Mouse (Mus musculus) cerebellum, adult 9-10 months (tissue): ENCODE measurements around the gene Bzw2.

ENCODE experiments used
- DNase-seq: peaks from one replicate; pipeline ENCODE4 v3.0.0; 2022

Gene Bzw2

DNA sequence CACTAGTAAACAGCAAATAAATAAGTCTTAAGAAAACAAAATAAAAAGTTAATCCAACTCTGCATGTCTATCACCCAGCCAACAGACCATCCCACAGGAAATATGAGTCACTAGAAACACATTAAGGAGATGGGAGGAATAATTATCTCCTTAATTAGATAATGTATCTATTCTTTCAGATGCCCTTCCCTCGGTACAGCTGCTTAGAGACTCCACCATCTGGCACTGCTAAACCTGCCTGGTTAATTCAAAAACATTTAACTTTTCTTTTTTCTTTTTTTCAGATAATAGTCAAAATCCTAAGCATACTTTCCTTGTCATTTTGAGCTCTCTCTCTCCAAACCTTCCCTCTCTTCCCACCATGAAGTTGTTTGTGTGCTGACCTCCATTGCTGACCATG, 92.0 kb downstream of the Bzw2 start:
- no peak for DNase-seq

DNA sequence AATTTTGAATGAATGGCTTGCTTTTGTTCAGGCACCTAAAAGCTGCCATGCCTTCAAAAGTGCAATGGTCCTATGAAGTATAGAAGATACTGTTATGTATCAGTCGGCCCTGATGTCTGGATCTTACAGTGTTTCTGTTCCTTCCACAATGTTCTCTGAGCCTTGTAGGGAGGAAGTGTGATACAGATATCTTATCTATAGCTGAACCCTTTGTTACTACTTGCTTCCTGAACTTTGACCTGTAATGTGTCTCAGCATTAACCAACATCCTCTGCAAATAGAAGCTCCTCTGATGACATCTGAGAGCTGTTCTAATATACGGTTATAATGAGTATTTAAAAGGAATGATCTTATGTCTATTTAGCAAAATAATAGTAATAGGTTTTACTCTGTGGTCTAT, 100.2 kb downstream of the Bzw2 start:
- DNase-seq: no peak

DNA sequence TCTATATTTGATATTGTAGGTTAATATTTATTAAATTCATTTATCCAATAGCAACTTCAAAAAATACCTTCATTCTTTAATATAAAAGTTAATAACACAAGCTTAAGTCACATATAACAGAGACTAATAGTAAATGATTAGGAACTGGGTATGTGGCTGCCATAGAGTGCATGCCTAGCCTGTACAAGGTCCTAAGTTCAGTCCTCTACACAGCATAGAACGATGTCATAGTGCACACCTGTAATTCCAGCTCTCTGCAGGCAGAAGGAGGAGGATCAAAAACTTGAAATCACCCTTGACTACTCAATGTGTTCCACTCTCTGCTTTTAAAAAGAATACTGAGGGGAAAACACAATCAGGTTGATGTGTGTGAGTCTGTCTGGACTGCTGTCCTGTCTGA, 107.6 kb downstream of the Bzw2 start:
- DNase-seq: no peak

DNA sequence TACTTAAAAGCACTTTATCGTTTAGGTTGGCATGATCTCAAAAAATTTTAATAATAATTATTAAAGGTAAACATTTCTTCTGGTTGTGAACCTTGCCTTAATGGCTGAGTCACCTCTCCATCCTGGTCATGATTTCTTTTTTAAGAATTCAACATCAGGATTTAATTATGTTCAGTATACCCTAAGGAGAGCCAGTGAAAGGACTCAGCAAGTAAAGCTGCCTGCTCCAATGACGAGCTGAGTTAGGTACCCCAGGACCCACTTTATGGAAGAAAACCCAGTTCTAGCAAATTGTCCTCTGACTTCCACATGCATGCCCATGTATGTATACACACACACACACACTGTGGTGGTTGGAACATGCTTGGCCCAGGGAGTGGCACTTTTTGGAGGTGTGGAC, 110.3 kb downstream of the Bzw2 start:
- DNase-seq: no peak

DNA sequence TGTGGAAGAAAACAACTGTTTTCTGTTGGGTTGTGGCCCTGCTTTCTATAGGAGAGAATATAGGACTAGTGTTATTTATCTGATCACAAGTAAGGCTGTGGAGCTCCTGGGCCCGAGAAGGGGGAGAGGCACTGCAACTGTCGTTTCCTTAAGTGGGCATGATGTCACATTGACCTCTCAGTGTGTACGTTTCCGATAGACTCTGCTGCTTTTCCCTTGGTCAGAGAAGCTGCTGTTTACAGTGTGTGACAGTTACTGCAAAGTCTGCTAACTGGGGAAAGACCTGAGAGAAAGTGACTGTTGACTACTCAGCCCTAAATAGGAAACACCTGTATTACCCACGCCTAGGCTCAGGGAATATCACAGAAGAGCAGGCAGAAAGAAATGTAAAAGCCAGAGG, 111.7 kb downstream of the Bzw2 start:
- no peak for DNase-seq

DNA sequence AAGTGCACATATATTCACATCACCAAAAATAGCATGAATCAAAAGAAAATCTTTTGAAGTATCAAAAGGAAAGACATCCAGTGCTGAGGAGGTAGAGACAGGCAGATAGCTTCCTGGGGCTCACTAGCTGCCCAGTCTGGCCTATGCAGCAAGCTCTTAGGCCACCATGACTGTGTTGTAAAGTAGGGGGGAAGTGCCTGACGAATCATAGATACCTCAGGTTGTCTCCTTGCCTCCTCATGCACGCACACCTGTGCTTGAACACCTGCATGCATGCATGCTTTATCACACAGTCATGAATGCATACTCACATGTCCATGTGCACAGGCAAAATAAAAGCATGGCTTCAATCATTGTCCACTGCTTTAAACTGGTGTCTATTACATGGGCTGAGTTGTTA, 113.2 kb downstream of the Bzw2 start:
- no peak for DNase-seq

DNA sequence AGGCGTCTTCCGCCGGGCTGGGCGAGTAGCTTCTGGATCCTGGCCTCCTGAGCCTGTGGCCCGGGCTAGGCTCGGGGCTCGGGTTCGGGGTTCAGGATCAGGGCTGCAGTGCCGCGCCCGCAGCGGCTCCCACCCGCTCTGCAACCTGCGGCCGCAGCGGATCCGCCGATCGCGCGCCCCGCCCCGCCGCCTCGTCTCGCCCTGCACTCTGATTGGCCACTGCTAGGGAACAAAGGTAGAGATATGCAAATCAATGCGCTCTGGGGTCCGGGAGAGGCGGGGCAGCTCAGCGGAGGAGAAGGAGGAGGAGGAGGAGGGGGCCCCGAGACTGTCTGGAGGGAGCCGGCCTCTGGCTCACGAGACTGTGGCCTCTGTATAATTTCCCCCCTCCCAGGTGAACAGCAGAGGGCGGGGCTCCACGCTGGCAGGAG, 115.5 kb downstream of the Bzw2 start, which contains the start of gene Tspan13:
Gene Tspan13, minus strand, starts transcription at position 153 of the 431 bp plus-strand sequence.
- peak; percentile 96 for DNase-seq
